Mouse (Mus musculus) embryonic facial prominence, embryonic 12.5 days (tissue): Measurements from ENCODE around the gene Fam76a. TPM values are rescaled to one million over a fixed set of nuclear protein-coding genes. Genes with fewer than 3 reads are reported as not detected.

Experiments used
- ATAC-seq: fragments of 200-750 bp; cut with Nextera tagmentation; 2 replicates; pipeline ENCODE4 v1.8.0; 2017; ENCODE audit not compliant: insufficient number of reproducible peaks, insufficient read depth, low FRiP score, low TSS enrichment
- H3K27ac ChIP-seq: fragments of 300-500 bp; sonication (generic); 2 replicates; pipeline ENCODE4 v1.5.1; 2016; ENCODE audit warnings: mild to moderate bottlenecking
- H3K27me3 ChIP-seq: fragments of 300-500 bp; sonication (generic); 2 replicates; pipeline ENCODE4 v1.6.1; 2016; ENCODE audit warnings: mild to moderate bottlenecking, moderate library complexity
- H3K36me3 ChIP-seq: fragments of 300-500 bp; sonication (generic); 2 replicates; pipeline ENCODE4 v1.6.1; 2016; ENCODE audit warnings: mild to moderate bottlenecking
- H3K4me1 ChIP-seq: fragments of 300-500 bp; sonication (generic); 2 replicates; pipeline ENCODE4 v1.6.1; 2016
- H3K4me2 ChIP-seq: fragments of 300-500 bp; sonication (generic); replicated peaks from 2 replicates; pipeline ENCODE4 v1.6.1; 2016; ENCODE audit warnings: mild to moderate bottlenecking, moderate library complexity
- H3K4me3 ChIP-seq: fragments of 300-500 bp; sonication (generic); 2 replicates; pipeline ENCODE4 v1.5.1; 2016; ENCODE audit warnings: mild to moderate bottlenecking
- H3K9ac ChIP-seq: fragments of 300-500 bp; sonication (generic); 2 replicates; pipeline ENCODE4 v1.6.1; 2016; ENCODE audit warnings: mild to moderate bottlenecking, moderate library complexity
- H3K9me3 ChIP-seq: fragments of 300-500 bp; sonication (generic); 2 replicates; pipeline ENCODE4 v1.6.1; 2016; ENCODE audit warnings: mild to moderate bottlenecking, moderate library complexity
- WGBS: fragments of 180-500 bp; shearing (Covaris S2); methylation state at CpG from one replicate; pipeline ENCODE4 v1.1.7; 2016; 5-methylcytosine and 5-hydroxymethylcytosine counted together
- polyA plus RNA-seq: library from polyadenylated mRNA; unstranded; fragments of >200 nt; fragmentation: Nextera tagmentation; extraction: Ambion mirVana; gene quantifications from 2 replicates; pipeline ENCODE4 v1.2.1, GENCODE M21; 2016

Fam76a gene
- polyA plus RNA-seq, 1 experiment from 2014 or later: 37.7 TPM

DNA sequence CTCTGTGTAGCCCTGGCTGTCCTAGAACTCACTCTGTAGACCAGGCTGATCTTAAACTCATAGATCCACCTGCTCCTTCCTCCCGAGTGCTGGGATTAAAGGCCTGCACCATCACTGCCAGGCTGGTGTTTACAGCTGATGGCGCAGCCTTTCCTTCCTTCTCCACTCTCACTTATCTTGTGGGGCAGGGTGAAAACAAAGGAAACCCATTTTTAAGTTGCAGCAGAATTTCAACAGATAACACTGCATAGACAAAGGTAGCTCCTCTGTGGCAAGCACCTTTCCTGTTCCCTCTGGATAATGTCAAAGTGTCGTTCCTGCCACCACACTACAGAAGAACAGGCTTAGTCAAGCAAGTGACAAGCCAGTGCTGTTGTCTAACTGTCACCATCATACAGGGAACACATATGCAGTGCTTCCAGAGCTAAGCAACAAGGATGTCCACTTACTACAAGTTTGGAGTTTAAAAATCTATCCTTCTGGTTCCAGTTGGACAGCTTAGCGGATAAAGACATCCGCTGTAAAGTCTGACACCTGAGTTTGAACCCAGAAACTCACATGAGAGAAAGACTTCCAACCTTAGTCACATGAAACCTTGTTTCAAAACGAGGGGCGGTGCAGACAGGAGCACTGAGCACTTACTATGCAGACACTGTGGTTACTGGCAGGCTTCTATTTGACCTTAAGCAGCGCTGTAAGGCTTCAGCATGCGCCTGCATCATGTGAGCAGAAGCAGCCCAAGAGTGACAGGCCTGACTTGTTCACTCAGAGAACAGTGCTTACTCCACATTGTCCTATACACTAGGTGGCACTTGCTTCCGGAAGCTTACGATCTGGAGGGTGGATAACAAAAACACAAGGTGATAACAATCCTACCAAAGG is 48.6 kb downstream of the Fam76a start:
- ATAC-seq: no peak
- peaks cover 29% of the 10 kb centered on the region for H3K36me3 ChIP-seq
- H3K4me3 ChIP-seq: no peak overlapping the region
- H3K9me3 ChIP-seq: no peaks in the 10 kb centered on the region
- H3K27ac ChIP-seq: no peak overlapping the region
- H3K9ac ChIP-seq: no peak overlapping the region
- H3K4me2 ChIP-seq: no peak overlapping the region
- 90% methylated on average over 11 of the region's 11 CpGs for WGBS
- H3K4me1 ChIP-seq: no peaks in the 10 kb centered on the region
- no peaks in the 10 kb centered on the region for H3K27me3 ChIP-seq

- WGBS: 93% methylated on average over 3 of the region's 3 CpGs
- no peaks in the 10 kb centered on the region for H3K4me1 ChIP-seq
- no peak overlapping the region for H3K4me2 ChIP-seq
- H3K9me3 ChIP-seq: no peaks in the 10 kb centered on the region
- no peak overlapping the region for H3K9ac ChIP-seq
- H3K27me3 ChIP-seq: no peaks in the 10 kb centered on the region
- no peak overlapping the region for H3K4me3 ChIP-seq
- H3K36me3 ChIP-seq: peaks cover 53% of the 10 kb centered on the region
- no peak for ATAC-seq
- no peak overlapping the region for H3K27ac ChIP-seq
These were observed 51.2 kb downstream of the Fam76a start for GRCm38 (mm10) chr4:132871116-132871515.

GRCm38 (mm10) chr4:132864856-132865255 is 57.5 kb downstream of the Fam76a start:
- H3K4me2 ChIP-seq: no peak overlapping the region
- H3K4me1 ChIP-seq: no peaks in the 10 kb centered on the region
- no peak overlapping the region for H3K27ac ChIP-seq
- no peaks in the 10 kb centered on the region for H3K27me3 ChIP-seq
- H3K9me3 ChIP-seq: no peaks in the 10 kb centered on the region
- H3K9ac ChIP-seq: no peak overlapping the region
- H3K4me3 ChIP-seq: no peak overlapping the region
- WGBS: 85% methylated on average over 2 of the region's 2 CpGs
- peaks cover 67% of the 10 kb centered on the region for H3K36me3 ChIP-seq
- ATAC-seq: no peak

GRCm38 (mm10) chr4:132863012-132863411 is 59.3 kb downstream of the Fam76a start:
- no peaks in the 10 kb centered on the region for H3K4me1 ChIP-seq
- no peak overlapping the region for H3K9ac ChIP-seq
- no peak for ATAC-seq
- no peaks in the 10 kb centered on the region for H3K9me3 ChIP-seq
- no peaks in the 10 kb centered on the region for H3K27me3 ChIP-seq
- WGBS: 91% methylated on average over 13 of the region's 13 CpGs
- H3K4me2 ChIP-seq: no peak overlapping the region
- H3K4me3 ChIP-seq: no peak overlapping the region
- H3K36me3 ChIP-seq: peaks cover 63% of the 10 kb centered on the region
- H3K27ac ChIP-seq: no peak overlapping the region

- no peaks in the 10 kb centered on the region for H3K9me3 ChIP-seq
- no peak for ATAC-seq
- no peak overlapping the region for H3K4me3 ChIP-seq
- H3K27me3 ChIP-seq: no peaks in the 10 kb centered on the region
- no peak overlapping the region for H3K9ac ChIP-seq
- no peak overlapping the region for H3K4me2 ChIP-seq
- WGBS: 90% methylated on average over 1 of the region's 1 CpGs
- H3K36me3 ChIP-seq: peaks cover 66% of the 10 kb centered on the region
- no peaks in the 10 kb centered on the region for H3K4me1 ChIP-seq
- H3K27ac ChIP-seq: no peak overlapping the region
These were observed 61.5 kb downstream of the Fam76a start for GRCm38 (mm10) chr4:132860880-132861279.

Other genes with a start within 250 kb of the Fam76a start
- gene Xkr8, start 190.0 kb downstream of the Fam76a start, polyA plus RNA-seq: 6.6 and 7.1 TPM in 2 replicates
- gene Smpdl3b, start 165.3 kb downstream of the Fam76a start, polyA plus RNA-seq: 3.9 and 4.2 TPM in 2 replicates
- 133 and 138 TPM in 2 replicates for gene Rpa2, start 154.2 kb downstream of the Fam76a start, polyA plus RNA-seq
- 0.59 and 0.72 TPM in 2 replicates for gene Themis2, start 126.2 kb downstream of the Fam76a start, polyA plus RNA-seq
- gene Ppp1r8, start 79.4 kb downstream of the Fam76a start, polyA plus RNA-seq: 58.6 and 63.2 TPM in 2 replicates
- gene Stx12, start 38.0 kb downstream of the Fam76a start, polyA plus RNA-seq: 69.6 and 71.3 TPM in 2 replicates
- gene Fgr, start 51.5 kb upstream of the Fam76a start, polyA plus RNA-seq: 0.29 and 0.39 TPM in 2 replicates
- gene Ahdc1, start 88.7 kb upstream of the Fam76a start, polyA plus RNA-seq: 12.7 and 14.6 TPM in 2 replicates
- 78.8 and 88.4 TPM in 2 replicates for gene Wasf2, start 207.9 kb upstream of the Fam76a start, polyA plus RNA-seq